Mouse (Mus musculus): Measurements from ENCODE around the gene Txnip. TPM values are rescaled to one million over a fixed set of nuclear protein-coding genes. Genes with fewer than 3 reads are reported as not detected.

Gene Txnip
- polyA plus RNA-seq, 1 experiment from 2014 or later, result 53.0 TPM

DNA sequence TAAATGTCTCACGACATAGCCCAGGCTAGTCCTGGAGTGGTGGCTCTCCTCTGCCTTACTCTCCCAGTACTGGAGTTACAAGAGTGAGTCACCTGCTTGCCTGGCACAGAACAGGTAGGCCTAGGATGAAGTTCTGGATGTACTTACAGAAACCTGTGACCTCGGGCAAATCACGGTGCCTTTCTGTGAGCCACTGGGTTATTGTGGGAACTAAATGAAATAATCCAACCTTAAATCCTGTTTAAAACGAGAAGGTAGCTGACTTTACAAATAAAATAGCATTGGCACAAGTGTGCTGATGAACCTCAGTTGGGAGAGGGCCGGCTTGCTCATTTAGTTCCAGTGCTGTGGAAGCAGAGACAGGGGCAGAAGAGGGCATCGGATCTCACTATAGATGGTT is 3.5 kb upstream of the Txnip start:
- H3K4me1 ChIP-seq (replicated peaks), result peaks cover 36% of the 10 kb centered on the region
- no peak overlapping the region for H3K4me3 ChIP-seq
- no peaks in the 10 kb centered on the region for H3K36me3 ChIP-seq
- H3K9ac ChIP-seq, result no peak overlapping the region
- no peaks in the 10 kb centered on the region for H3K27me3 ChIP-seq
- no peak overlapping the region for H3K4me2 ChIP-seq
- 83% methylated on average over 6 of the region's 6 CpGs for WGBS
- H3K9me3 ChIP-seq, result no peaks in the 10 kb centered on the region
- no peak overlapping the region for H3K27ac ChIP-seq (replicated peaks)
- no peak for ATAC-seq (ENCODE audit: low FRiP score, low read depth)

- peaks cover 2% of the 10 kb centered on the region; the same call in 1 of the 2 replicates for H3K36me3 ChIP-seq
- H3K27ac ChIP-seq (replicated peaks), result peak overlapping the region; percentile 70
- WGBS, result 44% methylated on average over 12 of the region's 12 CpGs
- peak overlapping the region; percentile 21; the same call in 1 of the 2 replicates for H3K4me2 ChIP-seq
- H3K9ac ChIP-seq, result no peak overlapping the region; the same call in 1 of the 2 replicates
- H3K27me3 ChIP-seq, result no peaks in the 10 kb centered on the region
- H3K4me3 ChIP-seq, result no peak overlapping the region
- ATAC-seq (ENCODE audit: low FRiP score, low read depth), result no peak
- no peaks in the 10 kb centered on the region for H3K9me3 ChIP-seq
- peaks cover 45% of the 10 kb centered on the region for H3K4me1 ChIP-seq (replicated peaks)
These were observed 2.6 kb upstream of the Txnip start for GRCm38 (mm10) chr3:96555041-96555596.

- H3K27ac ChIP-seq (replicated peaks), result peak overlapping the region; percentile 70
- peak overlapping the region; percentile 90 for H3K4me2 ChIP-seq
- WGBS, result 86% methylated on average over 15 of the region's 15 CpGs
- no peaks in the 10 kb centered on the region for H3K9me3 ChIP-seq
- peaks cover 55% of the 10 kb centered on the region for H3K4me1 ChIP-seq (replicated peaks)
- no peak overlapping the region for H3K9ac ChIP-seq
- H3K4me3 ChIP-seq, result no peak overlapping the region
- no peak for ATAC-seq (ENCODE audit: low FRiP score, low read depth)
- peaks cover 11% of the 10 kb centered on the region; the same call in 1 of the 2 replicates for H3K36me3 ChIP-seq
- H3K27me3 ChIP-seq, result no peaks in the 10 kb centered on the region
These were observed 1.6 kb upstream of the Txnip start for GRCm38 (mm10) chr3:96555999-96556614.

DNA sequence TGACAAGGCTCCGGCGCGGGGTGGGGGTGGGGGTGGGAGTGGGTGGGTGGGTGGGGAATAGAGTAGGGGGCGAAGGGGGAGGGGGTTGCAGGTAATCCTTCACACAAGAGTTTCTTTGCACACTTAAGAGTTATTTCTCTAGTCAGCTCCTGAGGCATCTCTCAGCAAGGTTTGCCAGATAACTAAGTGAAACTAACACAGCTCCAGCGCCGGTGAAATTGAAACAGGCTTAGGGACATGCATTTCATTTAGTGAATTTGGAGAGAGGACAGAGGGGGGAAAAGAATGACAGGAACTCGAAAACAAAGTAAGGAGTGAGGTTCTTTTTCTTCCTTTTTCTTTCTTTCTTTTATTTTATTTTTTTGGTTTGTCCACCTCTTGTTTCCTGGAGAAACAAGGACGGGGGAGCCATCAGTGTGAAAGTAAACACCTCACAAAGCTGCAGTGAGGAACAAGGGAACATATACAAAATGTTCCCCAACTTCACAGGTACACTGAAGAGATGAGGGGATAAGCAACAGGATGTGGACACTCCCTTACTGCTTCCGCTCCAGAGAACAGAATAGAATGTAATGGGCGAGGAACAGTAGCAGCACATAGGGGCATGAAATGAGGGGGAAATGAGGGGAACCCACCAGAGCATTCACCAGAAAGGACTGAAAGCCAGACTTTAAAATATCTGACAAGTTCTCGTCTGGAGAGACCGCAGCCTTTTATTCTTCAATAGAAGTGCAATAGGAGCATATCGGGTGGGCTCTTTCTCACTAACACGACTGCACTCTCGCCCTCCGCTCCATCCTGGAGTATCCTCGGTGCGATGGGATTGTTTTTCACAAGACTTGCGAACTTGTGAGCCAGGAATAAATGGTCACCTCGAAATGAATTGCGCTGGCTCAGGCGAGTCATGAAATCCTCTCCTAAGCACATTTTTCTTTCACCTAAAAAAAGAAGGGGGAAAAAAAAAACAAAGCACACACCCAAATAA is 814 bp upstream of the Txnip start:
- 12% methylated on average over 22 of the region's 22 CpGs for WGBS

GRCm38 (mm10) chr3:96558159-96558558 is 402 bp downstream of the Txnip start:
- Histone ChIP-seq H3K4me2 (peak overlapping the region; percentile 90), H3K36me3 (peaks cover 12% of the 10 kb centered on the region; the same call in 1 of the 2 replicates), H3K9me3 (no peaks in the 10 kb centered on the region), H3K9ac (peak overlapping the region; percentile 41), H3K4me3 (peak overlapping the region; percentile 53), H3K27ac (replicated peaks) (peak overlapping the region; percentile 60), H3K4me1 (replicated peaks) (peaks cover 60% of the 10 kb centered on the region), H3K27me3 (no peaks in the 10 kb centered on the region)
- no peak for ATAC-seq (ENCODE audit: low FRiP score, low read depth)
- WGBS, result under 1% methylated on average over 17 of the region's 17 CpGs

More for the DNA sequence above, 814 bp upstream of the Txnip start:
- Histone ChIP-seq H3K9me3 (no peaks in the 10 kb centered on the region), H3K27ac (replicated peaks) (peak overlapping the region; percentile 74), H3K4me3 (peak overlapping the region; percentile 53), H3K4me1 (replicated peaks) (peaks cover 58% of the 10 kb centered on the region), H3K9ac (peak overlapping the region; percentile 47), H3K27me3 (no peaks in the 10 kb centered on the region), H3K36me3 (peaks cover 12% of the 10 kb centered on the region; the same call in 1 of the 2 replicates), H3K4me2 (peak overlapping the region; percentile 90)
- ATAC-seq (ENCODE audit: low FRiP score, low read depth), result no peak

DNA sequence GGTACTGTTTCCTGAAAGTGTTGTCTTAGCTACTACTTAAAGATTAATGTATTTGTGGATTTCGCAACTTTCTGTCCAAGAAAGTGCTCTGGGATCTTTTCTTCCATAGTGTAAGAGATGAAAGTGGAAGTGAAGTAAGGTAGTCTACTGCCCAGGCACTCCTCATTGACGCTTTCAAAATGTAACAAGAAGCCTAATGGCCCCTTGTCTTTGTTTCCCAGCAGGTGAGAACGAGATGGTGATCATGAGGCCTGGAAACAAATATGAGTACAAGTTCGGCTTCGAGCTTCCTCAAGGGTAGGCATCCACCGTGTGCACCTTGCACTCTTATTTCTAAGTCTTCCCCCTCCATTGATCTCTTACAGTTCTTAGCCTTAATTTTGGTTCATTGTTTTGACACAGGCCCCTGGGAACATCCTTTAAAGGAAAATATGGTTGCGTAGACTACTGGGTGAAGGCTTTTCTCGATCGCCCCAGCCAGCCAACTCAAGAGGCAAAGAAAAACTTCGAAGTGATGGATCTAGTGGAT is 975 bp downstream of the Txnip start:
- H3K9me3 ChIP-seq, result no peaks in the 10 kb centered on the region
- peaks cover 60% of the 10 kb centered on the region for H3K4me1 ChIP-seq (replicated peaks)
- 33% methylated on average over 10 of the region's 10 CpGs for WGBS
- peaks cover 12% of the 10 kb centered on the region; the same call in 1 of the 2 replicates for H3K36me3 ChIP-seq
- peak overlapping the region; percentile 90 for H3K4me2 ChIP-seq
- no peaks in the 10 kb centered on the region for H3K27me3 ChIP-seq
- H3K4me3 ChIP-seq, result peak overlapping the region; percentile 53
- peak overlapping the region; percentile 41 for H3K9ac ChIP-seq
- ATAC-seq (ENCODE audit: low FRiP score, low read depth), result no peak
- H3K27ac ChIP-seq (replicated peaks), result 0 out of 2 replicates have a peak overlapping the region, but pooled peaks have one; percentile 60

- H3K4me2 ChIP-seq, result peak overlapping the region; percentile 90
- H3K27me3 ChIP-seq, result no peaks in the 10 kb centered on the region
- no peak for ATAC-seq (ENCODE audit: low FRiP score, low read depth)
- peak overlapping the region; percentile 53 for H3K4me3 ChIP-seq
- peaks cover 60% of the 10 kb centered on the region for H3K4me1 ChIP-seq (replicated peaks)
- peak overlapping the region; percentile 41 for H3K9ac ChIP-seq
- H3K36me3 ChIP-seq, result peaks cover 12% of the 10 kb centered on the region; the same call in 1 of the 2 replicates
- no peak overlapping the region for H3K27ac ChIP-seq (replicated peaks)
- WGBS, result 81% methylated on average over 12 of the region's 12 CpGs
- no peaks in the 10 kb centered on the region for H3K9me3 ChIP-seq
These were observed 1.7 kb downstream of the Txnip start for GRCm38 (mm10) chr3:96559398-96559910.

DNA sequence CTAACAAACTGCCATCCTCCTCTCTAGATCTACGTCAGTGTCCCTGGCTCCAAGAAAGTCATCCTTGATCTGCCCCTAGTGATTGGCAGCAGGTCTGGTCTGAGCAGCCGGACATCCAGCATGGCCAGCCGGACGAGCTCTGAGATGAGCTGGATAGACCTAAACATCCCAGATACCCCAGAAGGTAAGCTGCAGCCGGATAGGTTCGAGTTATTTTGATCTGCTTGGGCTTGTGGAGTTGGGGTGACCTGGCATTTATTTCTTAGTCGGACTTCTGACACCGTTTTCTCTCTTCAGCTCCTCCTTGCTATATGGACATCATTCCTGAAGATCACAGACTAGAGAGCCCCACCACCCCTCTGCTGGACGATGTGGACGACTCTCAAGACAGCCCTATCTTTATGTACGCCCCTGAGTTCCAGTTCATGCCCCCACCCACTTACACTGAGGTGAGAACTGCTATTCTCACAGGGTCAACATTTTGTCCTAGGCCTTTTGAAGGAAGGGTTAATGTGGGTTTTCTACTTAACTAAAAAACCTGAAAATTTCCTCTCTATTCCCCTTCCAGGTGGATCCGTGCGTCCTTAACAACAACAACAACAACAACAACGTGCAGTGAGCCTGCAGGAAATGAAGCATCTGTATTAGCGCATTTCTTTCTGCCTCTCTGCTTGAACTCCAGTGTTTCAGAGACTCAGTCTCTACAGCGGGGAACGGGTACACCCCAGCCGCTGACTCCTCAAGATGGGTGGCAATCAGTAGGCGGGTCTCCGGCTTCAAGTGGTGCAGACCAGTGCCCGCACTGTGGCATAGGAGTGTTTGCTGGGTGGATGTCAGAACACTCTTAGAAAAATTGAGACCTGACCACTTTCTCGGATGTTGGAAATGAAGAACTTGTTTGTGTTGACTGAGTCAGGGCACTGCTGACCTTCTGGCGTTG is 2.4 kb downstream of the Txnip start:
- 86% methylated on average over 23 of the region's 23 CpGs for WGBS
- H3K4me1 ChIP-seq (replicated peaks), result peaks cover 57% of the 10 kb centered on the region
- no peak overlapping the region for H3K27ac ChIP-seq (replicated peaks)
- H3K4me3 ChIP-seq, result peak overlapping the region; percentile 53
- no peaks in the 10 kb centered on the region for H3K27me3 ChIP-seq
- peak overlapping the region; percentile 90 for H3K4me2 ChIP-seq
- no peak for ATAC-seq (ENCODE audit: low FRiP score, low read depth)
- H3K9me3 ChIP-seq, result no peaks in the 10 kb centered on the region
- peaks cover 12% of the 10 kb centered on the region; the same call in 1 of the 2 replicates for H3K36me3 ChIP-seq
- 0 out of 2 replicates have a peak overlapping the region, but pooled peaks have one; percentile 41 for H3K9ac ChIP-seq

GRCm38 (mm10) chr3:96560881-96561668 is 3.3 kb downstream of the Txnip start:
- WGBS, result 87% methylated on average over 9 of the region's 9 CpGs
- Histone ChIP-seq H3K4me2 (peak overlapping the region; percentile 90), H3K36me3 (peaks cover 12% of the 10 kb centered on the region; the same call in 1 of the 2 replicates), H3K27ac (replicated peaks) (no peak overlapping the region), H3K4me1 (replicated peaks) (peaks cover 48% of the 10 kb centered on the region), H3K9ac (no peak overlapping the region), H3K27me3 (no peaks in the 10 kb centered on the region), H3K9me3 (no peaks in the 10 kb centered on the region), H3K4me3 (peak overlapping the region; percentile 53; the same call in 1 of the 2 replicates)
- ATAC-seq (ENCODE audit: low FRiP score, low read depth), result no peak
